Mouse (Mus musculus): ENCODE results near the gene Ccdc91. TPM values are rescaled to one million over a fixed set of nuclear protein-coding genes. Genes with fewer than 3 reads are reported as not detected.

Gene Ccdc91
- polyA plus RNA-seq, 1 experiment: 1,093 TPM

DNA sequence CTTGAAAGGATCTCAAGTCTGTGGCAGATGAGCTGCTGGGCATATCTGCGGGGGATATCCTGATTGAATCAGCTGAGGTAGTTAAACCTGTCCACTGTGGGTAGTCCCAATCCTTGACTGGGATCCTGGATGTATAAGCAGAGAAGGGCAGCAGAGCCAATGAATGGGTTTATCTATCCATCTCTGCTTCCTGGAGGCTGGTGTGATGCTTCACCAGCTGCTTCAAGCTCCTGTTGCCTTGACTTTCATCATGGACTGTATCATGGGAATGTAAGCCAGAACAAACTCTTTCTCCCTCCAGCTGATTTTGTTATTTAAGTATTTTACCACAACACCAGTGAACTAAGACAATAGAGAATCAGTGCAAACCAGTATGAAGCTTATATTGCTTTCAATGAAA lies 200.6 kb downstream of the Ccdc91 start:
- Histone ChIP-seq H3K36me3 (ENCODE audit: control insufficient read depth, insufficient read depth, low read length) (no peaks in the 10 kb centered on the region), H3K27ac (ENCODE audit: control insufficient read depth, insufficient read depth, low read depth, low read length) (no peak overlapping the region), H3K4me3 (ENCODE audit: control insufficient read depth, low read depth, low read length) (no peak overlapping the region), H3K4me1 (ENCODE audit: control insufficient read depth, insufficient read depth, low read length) (no peaks in the 10 kb centered on the region), H3K27me3 (ENCODE audit: control insufficient read depth, insufficient read depth, low read length) (no peaks in the 10 kb centered on the region)
- TF ChIP-seq CTCF (IDR thresholded peaks at IDR 0.05; ENCODE audit: control insufficient read depth, insufficient read depth, insufficient replicate concordance, low read depth, low read length) (no peak), POLR2A (IDR thresholded peaks at IDR 0.05; ENCODE audit: control insufficient read depth, low read depth, low read length) (no peak)

Other genes starting within 250 kb of the Ccdc91 start
- gene Pthlh, start 211.6 kb upstream of the Ccdc91 start, polyA plus RNA-seq (2012; rRNA removed): 0.07 and 0.22 TPM in 2 replicates